Mouse (Mus musculus): ENCODE results near the gene Kdr.

- TF ChIP-seq EP300 (IDR thresholded peaks at IDR 0.05; ENCODE audit: low read depth), result no peak
- no peak for TF ChIP-seq CTCF (IDR thresholded peaks at IDR 0.05; ENCODE audit: low read depth)
Measured at GRCm38 (mm10) chr5:75950866-75951265, 27.4 kb downstream of the Kdr start.
